Mouse (Mus musculus) CH12.LX (cell line): ENCODE data around the gene Lpin2.

Experiments used
- CHD2 ChIP-seq: IDR thresholded peaks from 2 replicates; pipeline ENCODE4 v1.6.1; 2011; ENCODE audit warnings: low read length, improper control_type of control experiment
- CTCF ChIP-seq, 2 experiments: IDR thresholded peaks in 1 of 2; conservative IDR thresholded peaks in 1 of 2; 2 replicates each; pipeline ENCODE4 v1.5.1; 2011 to 2012; ENCODE audit warnings: low read depth in 2 of 2, low read length in 2 of 2, improper control_type of control experiment in 1 of 2, inconsistent platforms in 1 of 2, mild to moderate bottlenecking in 1 of 2, moderate library complexity in 1 of 2
- E2F4 ChIP-seq: IDR thresholded peaks from 2 replicates; pipeline ENCODE4 v1.6.1; 2011; ENCODE audit warnings: low read depth, low read length, improper control_type of control experiment; ENCODE audit not compliant: insufficient replicate concordance
- ELF1 ChIP-seq: IDR thresholded peaks from 2 replicates; pipeline ENCODE4 v1.6.1; 2014; ENCODE audit warnings: low read depth, mild to moderate bottlenecking, inconsistent platforms, low read length, improper control_type of control experiment
- EP300 ChIP-seq: IDR thresholded peaks from 2 replicates; pipeline ENCODE4 v1.6.1; 2011; ENCODE audit warnings: low read length, improper control_type of control experiment
- KAT2A ChIP-seq: IDR thresholded peaks from 2 replicates; pipeline ENCODE4 v1.6.1; 2012; ENCODE audit warnings: low read length, improper control_type of control experiment, inconsistent platforms; ENCODE audit not compliant: insufficient replicate concordance
- NELFE ChIP-seq: IDR thresholded peaks from 2 replicates; pipeline ENCODE4 v1.6.1; 2011; ENCODE audit warnings: low read depth, low read length, improper control_type of control experiment
- POLR2A ChIP-seq: IDR thresholded peaks from 2 replicates; pipeline ENCODE4 v1.6.1; 2011; ENCODE audit warnings: low read depth, mild to moderate bottlenecking, improper control_type of control experiment, low read length
- POLR2AphosphoS2 ChIP-seq: IDR thresholded peaks from 2 replicates; pipeline ENCODE4 v1.6.1; 2011; ENCODE audit warnings: low read depth, low read length, improper control_type of control experiment
- UBTF ChIP-seq: IDR thresholded peaks from 2 replicates; pipeline ENCODE4 v1.6.1; 2012; ENCODE audit warnings: low read depth, mild to moderate bottlenecking, inconsistent platforms, low read length, improper control_type of control experiment, moderate library complexity
- ZC3H11A ChIP-seq: IDR thresholded peaks from 2 replicates; pipeline ENCODE4 v1.6.1; 2012; ENCODE audit warnings: low read depth, mild to moderate bottlenecking, inconsistent platforms, low read length, improper control_type of control experiment
- ZNF384 ChIP-seq: IDR thresholded peaks from 2 replicates; pipeline ENCODE4 v1.6.1; 2012; ENCODE audit warnings: low read depth, low read length, improper control_type of control experiment, inconsistent platforms

GRCm38 (mm10) chr17:71194906-71195632 lies 12.7 kb downstream of the Lpin2 start:
- TF ChIP-seq E2F4 (no peak), POLR2A (no peak), CHD2 (no peak), CTCF (conservative IDR thresholded peaks at IDR 0.05 in 1 of 2, IDR thresholded peaks at IDR 0.05 in 1 of 2; ENCODE audit: low read depth in 2 of 2, low read length in 2 of 2) (no peak), NELFE (no peak), ELF1 (no peak), ZC3H11A (no peak), EP300 (no peak), KAT2A (no peak), UBTF (no peak), POLR2AphosphoS2 (no peak), ZNF384 (no peak)
